Mouse (Mus musculus) testis, postnatal 14 days (tissue): ENCODE measurements around the gene Pbx3.
A peak's percentile ranks its signal among the peaks of the same experiment; 100 is the strongest.

Experiments
- DNase-seq: peaks from one replicate; pipeline ENCODE4 v3.0.0; 2021; ENCODE audit warnings: low spot score

Pbx3 gene

DNA sequence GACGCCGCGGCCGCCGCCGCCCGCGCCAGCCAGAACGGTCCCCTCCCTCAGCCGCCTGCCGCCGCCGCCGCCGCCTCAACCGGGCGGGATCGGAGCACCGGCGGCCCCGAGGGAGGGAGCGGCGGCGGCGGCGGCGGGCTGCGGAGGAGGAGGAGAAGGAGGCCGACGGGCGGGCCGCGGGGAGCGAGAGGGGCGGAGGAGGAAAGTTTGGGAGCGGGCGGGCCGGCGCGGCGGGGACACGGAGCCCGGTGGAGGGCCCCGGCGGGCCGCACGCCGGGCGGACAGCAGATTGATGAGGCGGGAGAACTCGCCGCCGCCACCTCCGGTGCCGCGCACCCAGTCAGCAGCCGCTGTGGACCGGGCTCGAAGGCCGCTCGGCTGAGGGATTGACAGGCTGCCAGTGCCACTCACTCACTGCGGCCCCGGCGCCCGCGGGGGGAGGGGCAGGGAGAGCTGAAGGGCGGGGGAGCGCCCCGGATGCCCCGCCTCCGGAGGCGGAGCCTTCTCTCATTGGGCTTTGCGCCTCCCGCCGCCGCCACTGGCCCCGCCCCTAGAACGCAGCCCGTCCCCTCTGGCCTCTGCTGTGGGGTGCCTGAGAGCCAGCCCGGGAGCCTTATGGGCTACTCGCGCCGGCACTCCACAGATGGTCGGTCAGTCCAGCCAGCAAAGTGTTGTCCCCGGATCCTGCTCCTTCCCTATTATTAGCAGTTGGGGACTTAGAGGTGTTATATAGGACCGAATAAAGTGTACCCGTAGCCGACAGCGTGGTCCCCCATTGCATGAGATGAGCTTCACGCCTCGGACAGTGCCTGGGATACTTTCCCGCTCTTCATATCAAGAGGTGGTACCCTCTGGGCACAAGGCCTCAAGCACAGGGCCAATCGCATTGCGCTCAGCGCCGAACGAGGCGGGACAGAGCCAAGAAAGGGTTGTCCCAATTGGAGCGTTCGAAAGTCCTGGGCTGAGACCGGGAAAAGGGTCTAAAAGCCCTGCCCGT lies at the start of gene Pbx3:
Gene Pbx3, minus strand, starts transcription at position 838 of the 997 bp plus-strand sequence.
- DNase-seq: peak; percentile 97

GRCm38 (mm10) chr2:34420256-34420655 lies 47.3 kb upstream of the Pbx3 start:
- no peak for DNase-seq

DNA sequence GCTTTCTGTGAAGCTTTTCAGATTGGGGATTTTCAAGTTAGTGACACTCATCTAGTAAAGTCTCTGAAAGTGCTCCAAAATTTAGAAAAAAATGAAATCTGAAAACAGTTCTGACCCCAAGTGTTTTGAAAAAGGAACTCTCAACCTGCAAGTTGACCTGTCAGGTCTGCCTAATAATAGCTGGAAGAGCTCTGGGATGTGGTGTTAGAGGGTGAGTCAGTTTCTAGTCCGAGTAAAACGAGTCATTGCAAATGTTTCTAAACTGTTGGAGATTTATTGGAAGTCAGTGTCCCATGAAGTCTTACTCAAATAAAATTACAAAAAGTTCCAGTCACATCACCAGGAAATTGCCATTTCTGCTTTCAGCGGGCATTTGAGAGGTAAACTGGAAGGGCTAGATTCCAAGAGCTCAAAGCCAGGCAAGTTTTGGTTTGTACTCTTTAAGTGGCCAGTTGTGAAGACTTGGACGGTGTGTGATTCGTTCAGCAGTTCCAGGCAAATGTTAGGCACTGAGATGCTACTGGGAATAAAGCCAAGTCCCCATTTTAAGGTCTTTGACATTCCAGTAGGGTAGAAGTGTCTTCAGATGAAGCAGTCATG lies 36.9 kb upstream of the Pbx3 start:
- no peak for DNase-seq

DNA sequence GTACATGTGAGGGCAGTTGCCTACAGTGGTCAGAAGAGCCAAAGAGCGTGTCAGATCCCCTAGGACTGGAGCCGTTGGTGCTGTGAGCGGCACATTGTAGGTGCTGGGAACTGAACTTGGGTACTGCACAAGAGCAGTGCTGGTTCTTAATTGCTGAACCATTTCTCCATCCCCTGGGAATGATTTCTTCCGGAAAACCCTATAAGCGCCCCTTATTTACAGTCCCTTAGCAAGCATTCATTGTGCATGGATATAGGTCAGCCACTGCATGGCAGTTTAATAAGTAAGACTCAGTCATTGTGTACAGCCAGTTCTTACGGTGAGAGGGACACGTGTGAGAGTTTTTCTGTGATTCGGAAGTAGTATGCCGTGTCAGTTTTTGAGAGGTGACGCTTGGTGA lies 35.4 kb upstream of the Pbx3 start:
- DNase-seq: no peak

GRCm38 (mm10) chr2:34407596-34407995 lies 34.7 kb upstream of the Pbx3 start:
- DNase-seq: no peak

- DNase-seq: peak; percentile 97
Measured at GRCm38 (mm10) chr2:34406601-34407464, 33.9 kb upstream of the Pbx3 start, which contains the start of gene Mapkap1. Gene Mapkap1 (plus strand): TSS chr2:34406771.

GRCm38 (mm10) chr2:34399535-34399934 lies 26.6 kb upstream of the Pbx3 start:
- DNase-seq: no peak

DNA sequence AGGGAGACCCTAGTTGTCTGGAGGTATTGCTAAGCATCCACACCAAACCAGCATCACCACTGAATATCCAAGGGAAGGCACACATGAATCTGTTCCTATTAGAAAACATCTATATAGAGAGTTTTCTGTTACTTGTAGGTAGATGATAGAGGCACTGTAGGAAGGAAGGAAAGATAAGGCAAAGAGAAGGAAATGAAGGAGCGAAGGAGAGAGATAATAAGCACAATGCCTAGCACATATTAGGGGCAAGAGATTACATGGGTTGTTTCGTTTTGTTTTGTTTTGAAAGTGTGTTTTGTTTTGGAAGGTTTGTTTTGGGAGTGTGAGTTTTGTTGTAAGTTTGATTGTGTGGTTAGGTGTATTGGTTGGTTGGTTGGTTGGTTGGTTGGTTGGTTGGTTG lies 6.0 kb upstream of the Pbx3 start:
- DNase-seq: no peak

DNA sequence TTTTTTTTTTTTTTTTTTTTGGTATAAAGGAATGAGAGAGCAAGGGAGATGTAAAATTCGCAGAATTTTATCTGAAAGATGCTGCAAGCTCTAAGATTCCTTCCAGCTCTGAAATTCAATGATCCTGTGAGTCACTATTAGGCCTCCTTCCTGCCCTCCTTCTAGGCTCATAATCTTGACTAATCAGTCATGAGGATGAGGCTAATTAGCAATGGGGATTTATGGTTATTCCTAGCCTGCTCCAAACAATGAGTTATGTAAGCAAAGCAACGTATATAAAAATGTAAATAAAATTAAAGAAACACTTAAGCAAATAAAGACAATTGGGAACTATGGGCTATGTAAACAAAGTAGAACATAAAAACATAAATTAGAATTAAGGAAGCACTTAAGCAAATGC lies 1.4 kb upstream of the Pbx3 start:
- no peak for DNase-seq

DNA sequence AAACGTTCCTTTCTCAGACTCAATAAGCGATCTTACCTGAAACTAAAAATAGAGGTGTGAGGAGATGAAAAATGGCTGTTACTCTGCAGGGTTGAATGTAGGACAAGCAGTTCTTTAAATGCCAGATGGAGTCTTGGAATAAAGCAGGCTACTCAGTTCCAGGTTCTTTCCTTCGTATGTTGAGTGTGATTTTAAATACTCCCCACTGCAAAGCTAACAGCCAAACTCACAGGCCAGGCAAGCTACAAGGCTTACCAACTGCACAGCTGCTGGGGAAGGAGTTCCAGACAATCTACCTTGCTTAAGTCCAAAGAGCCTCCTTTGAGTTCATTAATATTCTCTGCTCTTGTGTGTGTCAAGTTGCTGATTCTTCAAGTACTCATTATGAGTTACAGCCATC lies 944 bp upstream of the Pbx3 start:
- no peak for DNase-seq

DNA sequence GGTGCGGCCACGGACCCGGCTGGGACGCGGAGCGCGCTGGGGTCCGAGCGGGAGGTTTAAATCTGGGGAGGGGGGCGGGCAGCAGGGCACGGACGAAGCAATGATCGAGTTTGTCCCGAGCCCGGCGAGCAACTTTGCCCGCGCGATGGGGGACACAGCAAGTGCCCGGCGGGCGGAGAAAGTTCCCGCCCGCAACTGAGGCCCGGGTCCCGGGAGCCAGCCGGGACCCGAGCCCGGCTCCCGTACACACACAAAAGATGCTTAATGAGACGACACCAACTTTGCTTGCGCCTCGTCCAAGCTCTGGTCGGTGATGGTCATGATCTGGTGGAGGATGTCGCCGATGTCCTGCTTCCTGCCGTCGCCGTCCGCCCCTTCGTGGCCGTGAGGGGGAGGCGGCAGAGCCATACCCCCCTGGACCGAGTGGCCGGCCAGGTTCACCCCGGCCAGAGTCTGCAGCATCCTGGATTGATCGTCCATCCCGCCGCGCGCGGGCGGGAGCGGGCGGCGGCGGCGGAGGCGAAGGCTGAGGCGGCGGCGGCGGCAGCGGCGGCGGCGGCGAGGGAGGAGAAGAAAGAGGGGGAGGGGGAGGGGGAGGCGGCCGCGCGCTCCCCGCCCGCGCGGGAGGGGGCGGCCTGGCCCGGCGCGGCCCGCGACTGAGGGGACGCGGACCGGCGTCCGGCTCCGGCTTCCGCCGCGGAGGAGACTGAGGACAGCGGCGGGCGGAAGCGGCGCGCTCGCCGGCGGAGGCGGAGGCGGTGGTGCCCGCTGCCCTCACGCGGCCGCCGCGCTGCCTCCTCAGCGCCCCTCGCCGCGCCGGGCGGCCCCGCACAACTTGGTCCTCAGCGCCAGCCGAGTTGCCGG lies 1.3 kb downstream of the Pbx3 start:
- peak; percentile 54 for DNase-seq

GRCm38 (mm10) chr2:34370725-34371440 lies 2.1 kb downstream of the Pbx3 start:
- peak; percentile 51 for DNase-seq

DNA sequence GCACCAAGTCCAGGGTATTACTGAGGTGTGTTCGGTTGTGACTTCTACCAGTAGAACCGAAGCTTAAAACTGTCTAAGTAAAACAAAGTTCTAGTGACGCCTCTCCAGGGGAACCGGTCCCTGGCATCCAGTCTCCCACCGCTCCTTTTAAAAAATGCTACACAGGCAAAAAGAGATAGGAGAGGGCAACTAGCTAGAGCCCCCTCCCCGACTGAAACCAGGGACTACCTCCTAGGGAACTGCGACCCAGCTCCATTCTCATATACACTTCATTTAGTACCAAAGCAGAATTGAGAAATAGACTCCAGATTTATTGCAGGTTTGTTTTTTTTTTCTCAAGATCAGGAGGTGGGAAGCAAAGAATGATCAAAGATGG lies 2.6 kb downstream of the Pbx3 start:
- no peak for DNase-seq

DNA sequence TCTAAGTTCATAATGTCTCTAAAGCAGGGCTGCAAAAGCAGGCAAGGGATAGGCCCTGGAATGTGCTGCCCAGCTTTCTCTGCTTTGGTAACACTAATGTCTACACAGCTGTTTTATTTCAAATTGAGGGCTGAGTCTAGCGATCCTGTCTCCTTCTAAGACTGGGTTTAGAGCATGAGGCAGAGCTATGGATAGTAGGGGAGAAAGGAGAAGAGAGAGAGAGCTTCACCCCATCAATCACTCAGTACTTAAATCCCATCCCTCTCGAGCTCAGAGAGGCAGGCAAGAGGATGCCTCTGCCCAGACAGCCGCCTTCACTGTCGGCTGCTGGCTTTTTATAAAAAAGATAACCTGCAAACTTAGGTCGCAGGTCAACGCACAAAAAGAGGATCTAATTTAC lies 4.5 kb downstream of the Pbx3 start:
- no peak for DNase-seq

DNA sequence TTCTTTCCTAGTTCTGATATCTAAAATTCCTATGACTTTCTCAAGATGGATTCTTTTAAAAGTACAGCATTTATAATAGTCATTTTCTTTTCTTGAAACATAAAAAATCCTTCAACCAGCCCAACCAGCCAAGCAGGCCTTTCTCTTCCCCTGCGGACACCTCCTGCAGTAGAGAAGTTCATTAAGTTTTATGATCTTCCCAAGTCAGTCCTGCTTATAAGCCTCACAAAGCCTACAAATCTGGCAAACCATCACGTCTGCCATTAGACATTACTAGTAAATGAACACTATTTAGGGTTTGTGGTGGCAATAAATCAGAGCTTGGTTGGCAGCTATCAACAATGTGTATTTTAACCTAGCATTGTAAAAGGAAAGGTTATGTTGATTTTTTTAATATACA lies 5.9 kb downstream of the Pbx3 start:
- DNase-seq: no peak

GRCm38 (mm10) chr2:34363678-34364077 lies 9.3 kb downstream of the Pbx3 start:
- DNase-seq: no peak

DNA sequence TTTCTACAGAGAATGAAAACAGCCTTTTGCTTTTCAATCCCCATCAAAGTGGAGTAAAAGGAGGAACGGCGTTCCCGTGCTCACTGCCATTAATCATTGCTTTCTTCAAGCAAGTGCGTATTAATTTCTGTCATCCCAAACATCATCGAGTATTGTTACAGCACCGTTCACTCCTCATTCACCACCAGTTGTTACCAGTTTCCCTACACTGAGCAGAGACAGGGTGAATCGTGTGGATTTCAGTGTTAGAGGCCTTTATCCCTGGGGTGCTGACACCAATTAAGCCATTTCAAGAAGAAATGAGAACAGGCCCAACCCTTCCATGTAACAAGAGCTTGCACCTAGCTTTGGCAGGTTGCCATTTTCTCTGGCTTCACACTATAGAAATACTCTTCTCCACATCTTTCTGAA lies 17.1 kb downstream of the Pbx3 start:
- no peak for DNase-seq

DNA sequence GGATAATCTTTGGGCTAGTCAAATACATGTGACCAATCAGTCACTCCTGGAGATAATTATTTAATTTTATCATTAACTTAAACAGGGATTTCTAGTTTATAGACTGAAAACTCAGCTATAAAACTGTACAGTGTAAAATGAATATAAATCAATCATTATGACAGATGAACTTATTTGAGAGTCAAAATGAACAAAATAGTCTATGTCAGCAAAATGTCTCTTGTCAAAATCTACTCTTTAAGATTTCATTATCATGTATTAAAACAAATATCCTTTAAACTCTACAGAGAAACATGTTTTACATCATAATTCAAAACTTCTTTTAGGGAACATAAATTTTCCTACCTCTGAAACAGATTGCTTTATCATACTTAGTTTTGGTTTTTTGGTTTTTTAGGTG lies 20.9 kb downstream of the Pbx3 start:
- no peak for DNase-seq

- DNase-seq: no peak
Measured at GRCm38 (mm10) chr2:34347096-34347495, 25.8 kb downstream of the Pbx3 start.

- DNase-seq: no peak
Measured at GRCm38 (mm10) chr2:34298664-34299063, 74.3 kb downstream of the Pbx3 start.

DNA sequence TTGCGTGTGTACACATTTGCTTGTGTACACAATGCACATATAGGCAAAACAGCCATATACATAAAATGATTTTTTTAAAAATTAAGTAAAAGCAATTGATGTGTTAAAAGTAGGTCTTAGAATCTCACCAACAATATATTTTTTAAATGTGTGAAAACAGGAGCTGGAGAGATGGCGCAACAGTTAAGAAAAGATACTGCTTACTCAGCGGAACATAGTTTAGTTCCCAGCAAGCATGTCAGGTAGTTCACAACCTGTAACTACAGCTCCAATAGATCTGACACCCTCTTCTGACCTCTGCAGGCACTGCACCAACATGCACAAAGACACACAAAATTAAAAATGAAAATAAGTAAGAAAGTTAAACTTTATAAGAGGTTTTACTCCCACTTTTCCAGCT lies 74.7 kb downstream of the Pbx3 start:
- DNase-seq: no peak
